Mouse (Mus musculus) intestine, embryonic 15.5 days (tissue): ENCODE results near the gene Nutm1. TPM values are rescaled to one million over a fixed set of nuclear protein-coding genes. Genes with fewer than 3 reads are reported as not detected.

Experiments
- ATAC-seq: fragments of 200-750 bp; cut with Nextera tagmentation; 2 replicates; pipeline ENCODE4 v1.8.0; 2017; ENCODE audit warnings: moderate TSS enrichment, moderate library complexity
- H3K27ac ChIP-seq: fragments of 300-500 bp; sonication (generic); 2 replicates; pipeline ENCODE4 v1.5.1; 2015; ENCODE audit warnings: mild to moderate bottlenecking, inconsistent platforms
- H3K27me3 ChIP-seq: fragments of 300-500 bp; sonication (generic); replicated peaks from 2 replicates; pipeline ENCODE4 v1.6.1; 2015; ENCODE audit warnings: inconsistent platforms
- H3K36me3 ChIP-seq: fragments of 300-500 bp; sonication (generic); 2 replicates; pipeline ENCODE4 v1.6.1; 2015; ENCODE audit warnings: inconsistent platforms
- H3K4me1 ChIP-seq: fragments of 300-500 bp; sonication (generic); replicated peaks from 2 replicates; pipeline ENCODE4 v1.6.1; 2015; ENCODE audit warnings: inconsistent platforms
- H3K4me2 ChIP-seq: fragments of 300-500 bp; sonication (generic); replicated peaks from 2 replicates; pipeline ENCODE4 v1.6.1; 2015; ENCODE audit warnings: mild to moderate bottlenecking, inconsistent platforms
- H3K4me3 ChIP-seq: fragments of 300-500 bp; sonication (generic); replicated peaks from 2 replicates; pipeline ENCODE4 v1.5.1; 2015; ENCODE audit warnings: inconsistent platforms
- H3K9ac ChIP-seq: fragments of 300-500 bp; sonication (generic); 2 replicates; pipeline ENCODE4 v1.6.1; 2015; ENCODE audit warnings: inconsistent platforms
- H3K9me3 ChIP-seq: fragments of 300-500 bp; sonication (generic); 2 replicates; pipeline ENCODE4 v1.6.1; 2016; ENCODE audit warnings: inconsistent platforms
- WGBS: fragments of 180-500 bp; shearing (Covaris S2); methylation state at CpG from one replicate; pipeline ENCODE4 v1.1.7; 2015; 5-methylcytosine and 5-hydroxymethylcytosine counted together
- polyA plus RNA-seq: library from polyadenylated mRNA; unstranded; fragments of >200 nt; fragmentation: Nextera tagmentation; extraction: Ambion mirVana; gene quantifications from 2 replicates; pipeline ENCODE4 v1.2.1, GENCODE M21; 2015

The Nutm1 gene
- polyA plus RNA-seq, 1 experiment from 2014 or later, result not detected

- Histone ChIP-seq H3K9me3 (no peaks in the 10 kb centered on the region), H3K4me3 (no peak overlapping the region), H3K27me3 (no peaks in the 10 kb centered on the region), H3K27ac (no peak overlapping the region), H3K9ac (no peak overlapping the region), H3K4me1 (no peaks in the 10 kb centered on the region), H3K4me2 (no peak overlapping the region), H3K36me3 (no peaks in the 10 kb centered on the region)
- WGBS, result 71% methylated on average over 5 of the region's 5 CpGs
- no peak for ATAC-seq
Measured at GRCm38 (mm10) chr2:112220880-112221279, 38.2 kb downstream of the Nutm1 start.

GRCm38 (mm10) chr2:112217614-112218013 lies 41.5 kb downstream of the Nutm1 start:
- no peaks in the 10 kb centered on the region for H3K36me3 ChIP-seq
- no peaks in the 10 kb centered on the region for H3K27me3 ChIP-seq
- no peak overlapping the region for H3K9ac ChIP-seq
- no peaks in the 10 kb centered on the region for H3K9me3 ChIP-seq
- H3K27ac ChIP-seq, result no peak overlapping the region
- H3K4me1 ChIP-seq, result no peaks in the 10 kb centered on the region
- H3K4me2 ChIP-seq, result no peak overlapping the region
- ATAC-seq, result no peak
- WGBS, result 63% methylated on average over 6 of the region's 6 CpGs
- H3K4me3 ChIP-seq, result no peak overlapping the region

DNA sequence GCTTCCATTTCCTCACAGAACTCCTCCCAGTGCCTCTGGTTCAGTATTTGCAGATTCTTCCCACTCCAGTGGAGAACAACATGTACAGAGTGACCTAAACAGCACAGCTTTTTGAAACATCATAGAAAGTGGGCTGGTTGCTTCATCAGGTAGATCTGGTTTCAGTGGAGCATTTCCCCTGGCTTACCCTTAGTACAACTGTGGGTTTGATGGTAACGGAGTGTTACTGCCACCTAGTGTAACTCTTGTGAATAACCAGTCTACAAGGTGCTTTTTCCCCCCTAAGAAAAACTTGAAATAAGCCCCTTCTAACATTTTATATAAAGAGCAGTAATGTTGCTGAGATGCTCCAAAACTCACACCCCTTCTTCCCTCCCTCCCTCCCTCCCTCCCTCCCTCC lies 43.1 kb downstream of the Nutm1 start:
- Histone ChIP-seq H3K27me3 (no peaks in the 10 kb centered on the region), H3K4me2 (no peak overlapping the region), H3K36me3 (no peaks in the 10 kb centered on the region), H3K9me3 (no peaks in the 10 kb centered on the region), H3K4me3 (no peak overlapping the region), H3K9ac (no peak overlapping the region), H3K4me1 (no peaks in the 10 kb centered on the region), H3K27ac (no peak overlapping the region)
- no peak for ATAC-seq
- 3% methylated on average over 1 of the region's 1 CpGs for WGBS

DNA sequence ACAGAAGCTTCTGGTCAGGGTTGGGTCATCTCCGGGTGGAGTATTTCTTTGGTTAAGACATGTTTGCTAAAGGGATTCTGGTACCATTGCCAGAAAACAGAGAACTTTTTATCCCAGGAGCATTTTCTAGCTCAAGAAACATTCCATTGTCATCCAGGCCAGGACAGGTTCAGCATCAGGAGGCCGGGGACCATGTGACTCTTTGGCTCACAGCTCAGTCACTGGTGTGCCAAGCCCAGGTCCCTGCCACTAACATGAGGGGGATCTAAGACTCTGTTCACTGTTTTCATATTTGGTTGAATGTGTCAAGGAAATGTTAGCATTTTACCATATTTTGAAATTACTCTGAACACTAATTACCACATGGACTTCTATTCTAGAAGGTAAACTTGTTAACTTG lies 48.4 kb downstream of the Nutm1 start:
- Histone ChIP-seq H3K9ac (no peak overlapping the region), H3K27me3 (no peaks in the 10 kb centered on the region), H3K4me1 (no peaks in the 10 kb centered on the region), H3K4me3 (no peak overlapping the region), H3K4me2 (no peak overlapping the region), H3K9me3 (no peaks in the 10 kb centered on the region), H3K36me3 (no peaks in the 10 kb centered on the region), H3K27ac (no peak overlapping the region)
- no peak for ATAC-seq
- 91% methylated on average over 2 of the region's 2 CpGs for WGBS

DNA sequence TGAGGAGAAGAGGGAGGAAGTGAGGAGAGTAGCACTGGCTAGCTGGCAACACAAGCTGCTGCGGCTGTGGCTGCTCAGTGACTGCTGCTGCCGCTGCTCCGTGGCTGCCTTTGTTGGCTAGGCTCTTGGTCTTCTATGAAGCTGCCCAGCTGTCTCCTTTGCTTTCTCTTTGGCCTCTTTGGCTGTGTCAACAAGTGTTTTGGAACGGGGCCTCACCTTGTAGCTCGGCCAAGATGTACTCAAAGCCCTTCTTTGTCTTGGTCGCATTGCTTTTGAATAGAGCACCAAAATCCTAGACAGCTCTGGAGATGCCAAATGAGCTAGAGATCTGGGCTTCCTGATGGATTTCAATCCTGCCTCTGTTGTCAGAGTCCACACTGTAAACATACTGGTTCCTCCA lies 48.9 kb downstream of the Nutm1 start:
- no peak overlapping the region for H3K9ac ChIP-seq
- no peak overlapping the region for H3K4me3 ChIP-seq
- H3K9me3 ChIP-seq, result no peaks in the 10 kb centered on the region
- H3K27ac ChIP-seq, result no peak overlapping the region
- no peaks in the 10 kb centered on the region for H3K36me3 ChIP-seq
- H3K27me3 ChIP-seq, result no peaks in the 10 kb centered on the region
- no peak overlapping the region for H3K4me2 ChIP-seq
- 74% methylated on average over 6 of the region's 6 CpGs for WGBS
- H3K4me1 ChIP-seq, result no peaks in the 10 kb centered on the region
- no peak for ATAC-seq

DNA sequence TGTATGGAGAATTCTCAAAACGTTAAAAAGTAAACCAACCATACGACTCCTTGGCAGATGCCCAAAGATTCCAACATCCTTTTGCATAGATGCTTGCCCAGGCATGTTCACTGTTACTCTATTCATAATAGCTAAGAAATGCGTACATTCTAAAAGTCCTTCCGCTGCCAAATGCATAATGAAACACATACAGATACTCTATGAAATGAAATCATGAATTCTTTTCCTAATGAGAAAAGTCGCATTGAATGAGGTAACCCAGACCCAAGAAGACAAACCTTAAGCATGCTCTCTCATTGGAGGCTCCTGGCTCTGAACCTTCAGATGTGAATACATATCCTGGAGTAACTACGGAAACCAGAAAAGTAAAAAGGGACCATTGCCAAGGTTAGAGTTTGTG lies 56.0 kb downstream of the Nutm1 start:
- no peak overlapping the region for H3K4me2 ChIP-seq
- no peaks in the 10 kb centered on the region for H3K36me3 ChIP-seq
- no peaks in the 10 kb centered on the region for H3K4me1 ChIP-seq
- H3K27me3 ChIP-seq, result no peaks in the 10 kb centered on the region
- ATAC-seq, result no peak
- no peak overlapping the region for H3K9ac ChIP-seq
- WGBS, result 53% methylated on average over 6 of the region's 6 CpGs
- no peak overlapping the region for H3K4me3 ChIP-seq
- H3K27ac ChIP-seq, result no peak overlapping the region
- H3K9me3 ChIP-seq, result no peaks in the 10 kb centered on the region

Other genes with a start within 250 kb of the Nutm1 start
- gene Olfr1310, start 246.6 kb downstream of the Nutm1 start, polyA plus RNA-seq, result not detected in 2 replicates
- not detected in 2 replicates for gene Olfr1311, start 234.9 kb downstream of the Nutm1 start, polyA plus RNA-seq
- gene Olfr1312, start 209.1 kb downstream of the Nutm1 start, polyA plus RNA-seq, result not detected in 2 replicates
- gene Olfr1313, start 181.4 kb downstream of the Nutm1 start, polyA plus RNA-seq, result not detected in 2 replicates
- gene Olfr1314, start 162.5 kb downstream of the Nutm1 start, polyA plus RNA-seq, result not detected in 2 replicates
- not detected in 2 replicates for gene Olfr1315-ps1, start 143.9 kb downstream of the Nutm1 start, polyA plus RNA-seq
- not detected in 2 replicates for gene Olfr1316, start 124.3 kb downstream of the Nutm1 start, polyA plus RNA-seq
- gene Olfr1317, start 119.0 kb downstream of the Nutm1 start, polyA plus RNA-seq, result not detected in 2 replicates
- gene Olfr1318, start 105.1 kb downstream of the Nutm1 start, polyA plus RNA-seq, result not detected in 2 replicates
- gene Lpcat4, start 19.8 kb downstream of the Nutm1 start, polyA plus RNA-seq, result 22.8 and 23.8 TPM in 2 replicates
- 256 and 271 TPM in 2 replicates for gene Nop10, start 2.6 kb upstream of the Nutm1 start, polyA plus RNA-seq
- gene Slc12a6, start 6.5 kb upstream of the Nutm1 start, polyA plus RNA-seq, result 13.8 TPM in 2 replicates
- not detected in 2 replicates for gene Gm21985, start 7.0 kb upstream of the Nutm1 start, polyA plus RNA-seq
- gene Emc4, start 108.7 kb upstream of the Nutm1 start, polyA plus RNA-seq, result 109 and 113 TPM in 2 replicates
- 35.2 and 43.0 TPM in 2 replicates for gene Katnbl1, start 119.9 kb upstream of the Nutm1 start, polyA plus RNA-seq
- 19.6 and 20.6 TPM in 2 replicates for gene Emc7, start 195.7 kb upstream of the Nutm1 start, polyA plus RNA-seq
- gene Chrm5, start 221.5 kb upstream of the Nutm1 start, polyA plus RNA-seq, result 0.09 TPM in 1 of 2 replicates, not detected in the other
- 8.4 and 11.9 TPM in 2 replicates for gene Aven, start 233.7 kb upstream of the Nutm1 start, polyA plus RNA-seq